Mouse (Mus musculus) C2C12 (cell line): ENCODE measurements around the gene Gm45837.

Experiments
- CEBPB ChIP-seq: IDR thresholded peaks from one replicate; pipeline ENCODE4 v1.6.1; 2011; ENCODE audit warnings: low read depth, mild to moderate bottlenecking, control low read depth, moderate library complexity
- CTCF ChIP-seq: IDR thresholded peaks from one replicate; pipeline ENCODE4 v1.5.1; 2011; ENCODE audit not compliant: control insufficient read depth, insufficient read depth, insufficient read length
- FOSL1 ChIP-seq: IDR thresholded peaks from one replicate; pipeline ENCODE4 v1.8.0; 2011; ENCODE audit warnings: mild to moderate bottlenecking, low read length; ENCODE audit not compliant: poor library complexity, insufficient read depth, severe bottlenecking
- MAX ChIP-seq: IDR thresholded peaks from one replicate; pipeline ENCODE4 v1.6.1; 2011; ENCODE audit warnings: mild to moderate bottlenecking, control low read depth
- MYOG ChIP-seq: IDR thresholded peaks from one replicate; pipeline ENCODE4 v1.6.1; 2011; ENCODE audit not compliant: control insufficient read depth, insufficient read length; ENCODE audit errors: extremely low read depth
- USF1 ChIP-seq: IDR thresholded peaks from one replicate; pipeline ENCODE4 v1.6.1; 2011; ENCODE audit warnings: low read depth, mild to moderate bottlenecking, control low read depth, moderate library complexity

- no peak for TF ChIP-seq CTCF
- TF ChIP-seq USF1, result no peak
- TF ChIP-seq MYOG, result no peak
- no peak for TF ChIP-seq FOSL1
- TF ChIP-seq CEBPB, result no peak
- TF ChIP-seq MAX, result no peak
Measured at GRCm38 (mm10) chr7:101499701-101500100, 89.0 kb downstream of the Gm45837 start.
